Mouse (Mus musculus) myocyte (in vitro differentiated cells): ENCODE results near the gene Slc5a10. TPM values are rescaled to one million over a fixed set of nuclear protein-coding genes. Genes with fewer than 3 reads are reported as not detected.

Experiments used
- H3K27me3 ChIP-seq: one replicate; pipeline ENCODE4 v1.6.1; 2011; ENCODE audit not compliant: control insufficient read depth, insufficient read depth, insufficient read length
- H3K36me3 ChIP-seq: one replicate; pipeline ENCODE4 v1.6.1; 2011; ENCODE audit not compliant: control insufficient read depth, insufficient read depth
- H3K4me2 ChIP-seq: one replicate; pipeline ENCODE4 v1.6.1; 2011; ENCODE audit warnings: low read depth, control low read depth
- H3K4me3 ChIP-seq: one replicate; pipeline ENCODE4 v1.5.1; 2011; ENCODE audit warnings: mild to moderate bottlenecking, control low read depth, moderate library complexity
- H3K79me2 ChIP-seq: one replicate; pipeline ENCODE4 v1.6.1; 2011; ENCODE audit not compliant: control insufficient read depth, insufficient read depth
- H3ac ChIP-seq: one replicate; pipeline ENCODE4 v1.6.1; 2011; ENCODE audit not compliant: control insufficient read depth, insufficient read length
- CEBPB ChIP-seq: IDR thresholded peaks from 2 replicates; pipeline ENCODE4 v1.6.1; 2011; ENCODE audit warnings: mild to moderate bottlenecking, moderate library complexity; ENCODE audit not compliant: poor library complexity, insufficient read depth, severe bottlenecking
- E2F4 ChIP-seq: IDR thresholded peaks from one replicate; pipeline ENCODE4 v1.6.1; 2011; ENCODE audit warnings: mild to moderate bottlenecking, control low read depth, moderate library complexity; ENCODE audit not compliant: insufficient read depth
- MAX ChIP-seq: IDR thresholded peaks from one replicate; pipeline ENCODE4 v1.6.1; 2011; ENCODE audit warnings: low read depth, mild to moderate bottlenecking, control low read depth
- MYOD1 ChIP-seq, 3 experiments: IDR thresholded peaks; one replicate each; pipeline ENCODE4 v1.6.1; 2011; ENCODE audit warnings: control low read depth in 2 of 3, low read depth in 2 of 3, mild to moderate bottlenecking in 2 of 3, moderate library complexity in 1 of 3; ENCODE audit not compliant: insufficient read length in 2 of 3, control insufficient read depth in 1 of 3
- MYOG ChIP-seq, 3 experiments: IDR thresholded peaks; one replicate each; pipeline ENCODE4 v1.6.1; 2011; ENCODE audit warnings: control low read depth in 2 of 3, low read depth in 2 of 3, mild to moderate bottlenecking in 2 of 3; ENCODE audit not compliant: insufficient read length in 2 of 3, control insufficient read depth in 1 of 3, insufficient read depth in 1 of 3
- POLR2A ChIP-seq: IDR thresholded peaks from one replicate; pipeline ENCODE4 v1.6.1; 2011; ENCODE audit warnings: low read depth, mild to moderate bottlenecking, control low read depth, moderate library complexity; ENCODE audit not compliant: insufficient read length
- POLR2AphosphoS2 ChIP-seq: IDR thresholded peaks from one replicate; pipeline ENCODE4 v1.6.1; 2011; ENCODE audit warnings: low read depth, control low read depth; ENCODE audit not compliant: insufficient read length
- REST ChIP-seq: IDR thresholded peaks from one replicate; pipeline ENCODE4 v1.6.1; 2011; ENCODE audit warnings: mild to moderate bottlenecking, control low read depth, moderate library complexity; ENCODE audit not compliant: insufficient read depth, insufficient read length
- SRF ChIP-seq: IDR thresholded peaks from one replicate; pipeline ENCODE4 v1.6.1; 2011; ENCODE audit warnings: low read depth; ENCODE audit not compliant: control insufficient read depth, insufficient read length
- TCF12 ChIP-seq: IDR thresholded peaks from one replicate; pipeline ENCODE4 v1.6.1; 2011; ENCODE audit warnings: mild to moderate bottlenecking, control low read depth; ENCODE audit not compliant: poor library complexity, insufficient read depth, severe bottlenecking
- TCF3 ChIP-seq: IDR thresholded peaks from one replicate; pipeline ENCODE4 v1.6.1; 2011; ENCODE audit warnings: low read depth, control low read depth; ENCODE audit not compliant: insufficient read length
- USF1 ChIP-seq: IDR thresholded peaks from one replicate; pipeline ENCODE4 v1.6.1; 2011; ENCODE audit warnings: low read depth, mild to moderate bottlenecking, control low read depth, moderate library complexity
- polyA plus RNA-seq: library from polyadenylated mRNA; unstranded; fragments of >200 nt; fragmentation: generic; extraction: Trizol; gene quantifications from one replicate; pipeline ENCODE4 v1.2.1, GENCODE M21; 2012; ENCODE audit warnings: missing spikeins

The Slc5a10 gene
- polyA plus RNA-seq, 1 experiment: 0.05 TPM

- Histone ChIP-seq H3K36me3 (no peaks in the 10 kb centered on the region), H3K27me3 (no peaks in the 10 kb centered on the region), H3K79me2 (no peaks in the 10 kb centered on the region), H3K4me2 (no peak overlapping the region), H3K4me3 (no peak overlapping the region), H3ac (no peak overlapping the region)
- no peak for TF ChIP-seq MAX
- no peak for TF ChIP-seq E2F4
- no peak for TF ChIP-seq MYOD1 (IDR thresholded peaks at IDR 0.05; ENCODE audit: control insufficient read depth in 1 of 3, insufficient read length in 2 of 3, low read depth in 2 of 3)
- TF ChIP-seq TCF12: no peak
- no peak for TF ChIP-seq CEBPB
- TF ChIP-seq REST: no peak
- TF ChIP-seq POLR2AphosphoS2: no peak
- no peak for TF ChIP-seq TCF3
- TF ChIP-seq USF1: no peak
- no peak for TF ChIP-seq SRF
- TF ChIP-seq MYOG (IDR thresholded peaks at IDR 0.05; ENCODE audit: control insufficient read depth in 1 of 3, insufficient read depth in 1 of 3, insufficient read length in 2 of 3, low read depth in 2 of 3): no peak
- TF ChIP-seq POLR2A: no peak
Observed at GRCm38 (mm10) chr11:61648749-61649115, 71.9 kb downstream of the Slc5a10 start.

GRCm38 (mm10) chr11:61647956-61648748 lies 72.5 kb downstream of the Slc5a10 start:
- Histone ChIP-seq H3K36me3 (no peaks in the 10 kb centered on the region), H3K4me2 (no peak overlapping the region), H3K27me3 (no peaks in the 10 kb centered on the region), H3K79me2 (no peaks in the 10 kb centered on the region), H3ac (no peak overlapping the region), H3K4me3 (no peak overlapping the region)
- TF ChIP-seq MYOG (IDR thresholded peaks at IDR 0.05; ENCODE audit: control insufficient read depth in 1 of 3, insufficient read depth in 1 of 3, insufficient read length in 2 of 3, low read depth in 2 of 3): no peak
- no peak for TF ChIP-seq MYOD1 (IDR thresholded peaks at IDR 0.05; ENCODE audit: control insufficient read depth in 1 of 3, insufficient read length in 2 of 3, low read depth in 2 of 3)
- TF ChIP-seq TCF3: no peak
- TF ChIP-seq TCF12: no peak
- no peak for TF ChIP-seq POLR2AphosphoS2
- no peak for TF ChIP-seq SRF
- no peak for TF ChIP-seq MAX
- TF ChIP-seq CEBPB: no peak
- TF ChIP-seq E2F4: no peak
- no peak for TF ChIP-seq REST
- TF ChIP-seq USF1: no peak
- no peak for TF ChIP-seq POLR2A

- Histone ChIP-seq H3ac (no peak overlapping the region), H3K27me3 (no peaks in the 10 kb centered on the region), H3K36me3 (no peaks in the 10 kb centered on the region), H3K4me3 (no peak overlapping the region), H3K4me2 (no peak overlapping the region), H3K79me2 (no peaks in the 10 kb centered on the region)
- TF ChIP-seq POLR2A (no peak), SRF (no peak), TCF3 (no peak), CEBPB (no peak)
Observed at GRCm38 (mm10) chr11:61647110-61647910, 73.3 kb downstream of the Slc5a10 start.

- Histone ChIP-seq H3K27me3 (no peaks in the 10 kb centered on the region), H3K4me2 (no peak overlapping the region), H3ac (no peak overlapping the region), H3K4me3 (no peak overlapping the region), H3K79me2 (no peaks in the 10 kb centered on the region), H3K36me3 (no peaks in the 10 kb centered on the region)
- TF ChIP-seq POLR2AphosphoS2 (no peak), USF1 (no peak), MAX (no peak), POLR2A (no peak), MYOD1 (IDR thresholded peaks at IDR 0.05; ENCODE audit: control insufficient read depth in 1 of 3, insufficient read length in 2 of 3, low read depth in 2 of 3) (no peak), TCF3 (no peak), TCF12 (no peak), SRF (no peak), MYOG (IDR thresholded peaks at IDR 0.05; ENCODE audit: control insufficient read depth in 1 of 3, insufficient read depth in 1 of 3, insufficient read length in 2 of 3, low read depth in 2 of 3) (no peak), CEBPB (no peak), REST (no peak), E2F4 (no peak)
Observed at GRCm38 (mm10) chr11:61646499-61647039, 74.1 kb downstream of the Slc5a10 start.
